Comparison of ENCODE assay signal across 8 mouse cellular contexts in genomic region chr8:13623911-13624421, GRCm38 (mm10). TPM values are rescaled to one million over a fixed set of nuclear protein-coding genes. Genes with fewer than 3 reads are reported as not detected.
DNase-seq lines count a peak whose midpoint lies in the region; ATAC-seq and TF ChIP-seq lines count a peak whose summit lies in the region.

No protein-coding gene starts in this region.

- H3K9ac ChIP-seq in CH12.LX (ENCODE audit: insufficient read depth, low read depth) = 0 out of 2 replicates have a peak overlapping the region, but pooled peaks have one; percentile 8
- H3K9ac ChIP-seq in forebrain, embryonic 12.5 days = peak overlapping the region; percentile 36; the same call in 1 of the 2 replicates
- H3K9ac ChIP-seq in limb, embryonic 15.5 days = no peak overlapping the region

- TF ChIP-seq EP300 in CH12.LX (IDR thresholded peaks at IDR 0.05; ENCODE audit: low read length) = peak; percentile 72; the same call in 1 of the 2 replicates

- TF ChIP-seq POLR2A in CH12.LX (IDR thresholded peaks at IDR 0.05; ENCODE audit: low read depth, low read length) = no peak

- TF ChIP-seq CTCF in CH12.LX (conservative IDR thresholded peaks at IDR 0.05 in 1 of 2, IDR thresholded peaks at IDR 0.05 in 1 of 2; ENCODE audit: low read depth in 2 of 2, low read length in 2 of 2) = no peak

- peak; percentile 31; the same call in 1 of the 2 replicates for ATAC-seq in forebrain, embryonic 12.5 days (ENCODE audit: low FRiP score)
- no peak; the same call in 1 of the 2 replicates for ATAC-seq in limb, embryonic 15.5 days (ENCODE audit: insufficient number of reproducible peaks, low FRiP score, low TSS enrichment, low read depth)
- ATAC-seq in frontal cortex, adult (ENCODE audit: low TSS enrichment) = no peak

- peak overlapping the region; percentile 38; the same call in 1 of the 2 replicates for H3K4me2 ChIP-seq in CH12.LX (ENCODE audit: insufficient read depth, low read depth, poor library complexity, severe bottlenecking)
- peak overlapping the region; percentile 10; the same call in 1 of the 2 replicates for H3K4me2 ChIP-seq in forebrain, embryonic 12.5 days
- peak overlapping the region; percentile 12; the same call in 1 of the 2 replicates for H3K4me2 ChIP-seq in limb, embryonic 15.5 days

- peaks cover 9 to 38% of the 10 kb centered on the region in 2 experiments for H3K36me3 ChIP-seq in CH12.LX (replicated peaks in 1 of 2; ENCODE audit: control insufficient read depth in 1 of 2, insufficient read depth in 1 of 2, low read length in 1 of 2)
- peaks cover 5% of the 10 kb centered on the region; the same call in 1 of the 2 replicates for H3K36me3 ChIP-seq in forebrain, embryonic 12.5 days (replicated peaks)
- H3K36me3 ChIP-seq in limb, embryonic 15.5 days = 0 out of 2 replicates have a peak, but pooled peaks cover 3% of the 10 kb centered on the region

- no peak overlapping the region for H3K27ac ChIP-seq in CH12.LX (ENCODE audit: insufficient read depth, low read depth)
- H3K27ac ChIP-seq in forebrain, embryonic 12.5 days = peak overlapping the region; percentile 73
- H3K27ac ChIP-seq in limb, embryonic 15.5 days = peak overlapping the region; percentile 82

- in situ Hi-C loops in CH12.LX (cut with MboI; ENCODE audit: low pct_ligation_motif_present, low pct_unique_long_range_greater_than_20kb, low sequenced_read_pairs) = no loop called here

- intact Hi-C loops in heart, postnatal 25 days (cut with DNase I) = no loop called here

- H3K9me3 ChIP-seq in CH12.LX (replicated peaks; ENCODE audit: low read length) = peaks cover 13% of the 10 kb centered on the region
- H3K9me3 ChIP-seq in forebrain, embryonic 12.5 days = no peaks in the 10 kb centered on the region
- H3K9me3 ChIP-seq in limb, embryonic 15.5 days = no peaks in the 10 kb centered on the region

- peaks cover 39 to 47% of the 10 kb centered on the region in 2 experiments for H3K4me1 ChIP-seq in CH12.LX (ENCODE audit: control insufficient read depth in 1 of 2, insufficient read depth in 2 of 2)
- peaks cover 29% of the 10 kb centered on the region for H3K4me1 ChIP-seq in forebrain, embryonic 12.5 days
- H3K4me1 ChIP-seq in limb, embryonic 15.5 days = peaks cover 51% of the 10 kb centered on the region

- no peaks in the 10 kb centered on the region for H3K27me3 ChIP-seq in CH12.LX (replicated peaks)
- H3K27me3 ChIP-seq in forebrain, embryonic 12.5 days = no peaks in the 10 kb centered on the region
- no peaks in the 10 kb centered on the region for H3K27me3 ChIP-seq in limb, embryonic 15.5 days

- H3K4me3 ChIP-seq in CH12.LX (replicated peaks in 1 of 3; ENCODE audit: low read depth in 2 of 3, low read length in 2 of 3, poor library complexity in 1 of 3) = no peak overlapping the region
- no peak overlapping the region for H3K4me3 ChIP-seq in forebrain, embryonic 12.5 days (replicated peaks)
- no peak overlapping the region for H3K4me3 ChIP-seq in limb, embryonic 15.5 days

- no peak for TF ChIP-seq RAD21 in CH12.LX (IDR thresholded peaks at IDR 0.05; ENCODE audit: low read depth, low read length)

- H3K79me2 ChIP-seq in CH12.LX (replicated peaks; ENCODE audit: control insufficient read depth, extremely low read depth, insufficient read depth, poor library complexity, severe bottlenecking) = no peaks in the 10 kb centered on the region; the same call in 1 of the 2 replicates

- peak; percentile 87 for DNase-seq in 3134 (ENCODE audit: extremely low read depth, insufficient read length, low spot score)
- DNase-seq in CH12.LX (ENCODE audit: extremely low read depth) = peak; percentile 75
- DNase-seq in heart, postnatal 25 days (ENCODE audit: low spot score) = peak; percentile 86
- peak; percentile 60 for DNase-seq in naive thymus-derived CD4-positive, alpha-beta T cell, adult 2 months (ENCODE audit: low read depth)
- no peak for DNase-seq in layer of hippocampus, postnatal 36 days

- 48% methylated on average over 10 of the region's 10 CpGs for WGBS in forebrain, embryonic 12.5 days
- WGBS in limb, embryonic 15.5 days = 40% methylated on average over 10 of the region's 10 CpGs

- dilution Hi-C loops in CH12.LX (cut with MboI; ENCODE audit: extremely low pct_ligation_motif_present, extremely low pct_unique_long_range_greater_than_20kb, low sequenced_read_pairs) = no loop called here

TF ChIP-seq in CH12.LX, 34 proteins besides CTCF, POLR2A, EP300 and RAD21:
- peak; percentile 67 for TF ChIP-seq USF1 (IDR thresholded peaks at IDR 0.05; ENCODE audit: low read depth, low read length)
- no peak for TF ChIP-seq E2F4 (IDR thresholded peaks at IDR 0.05; ENCODE audit: insufficient replicate concordance, low read depth, low read length)
- TF ChIP-seq JUN (IDR thresholded peaks at IDR 0.05; ENCODE audit: insufficient read depth, low read depth, low read length) = peak; percentile 56
- peak; percentile 95 for TF ChIP-seq IRF4 (IDR thresholded peaks at IDR 0.05; ENCODE audit: low read depth, low read length)
- TF ChIP-seq TCF12 (IDR thresholded peaks at IDR 0.05; ENCODE audit: low read depth, low read length) = peak; percentile 89
- TF ChIP-seq SMC3 (IDR thresholded peaks at IDR 0.05; ENCODE audit: low read depth, low read length) = no peak
- no peak for TF ChIP-seq KAT2A (IDR thresholded peaks at IDR 0.05; ENCODE audit: insufficient replicate concordance, low read length)
- no peak for TF ChIP-seq HCFC1 (IDR thresholded peaks at IDR 0.05; ENCODE audit: low read depth, low read length)
- no peak for TF ChIP-seq TBP (conservative IDR thresholded peaks at IDR 0.05; ENCODE audit: low read depth, low read length)
- no peak for TF ChIP-seq ZNF384 (IDR thresholded peaks at IDR 0.05; ENCODE audit: low read depth, low read length)
- peak; percentile 87 for TF ChIP-seq SIN3A (IDR thresholded peaks at IDR 0.05; ENCODE audit: low read length)
- TF ChIP-seq MEF2A (IDR thresholded peaks at IDR 0.05; ENCODE audit: borderline replicate concordance, low read depth, low read length) = peak; percentile 73; the same call in 1 of the 2 replicates
- TF ChIP-seq NRF1 (IDR thresholded peaks at IDR 0.05; ENCODE audit: low read depth, low read length) = no peak
- TF ChIP-seq ETS1 (conservative IDR thresholded peaks at IDR 0.05; ENCODE audit: low read depth, low read length) = peak; percentile 95
- TF ChIP-seq CHD1 (IDR thresholded peaks at IDR 0.05; ENCODE audit: low read depth, low read length) = no peak
- TF ChIP-seq ELF1 (IDR thresholded peaks at IDR 0.05; ENCODE audit: low read depth, low read length) = no peak
- no peak for TF ChIP-seq ZKSCAN1 (IDR thresholded peaks at IDR 0.05; ENCODE audit: borderline replicate concordance, low read depth, low read length)
- TF ChIP-seq RCOR1 (conservative IDR thresholded peaks at IDR 0.05; ENCODE audit: low read depth, low read length) = 0 out of 2 replicates have a peak, but pooled peaks have one; percentile 66
- TF ChIP-seq POLR2AphosphoS2 (IDR thresholded peaks at IDR 0.05; ENCODE audit: low read depth, low read length) = no peak
- no peak for TF ChIP-seq ZC3H11A (IDR thresholded peaks at IDR 0.05; ENCODE audit: low read depth, low read length)
- TF ChIP-seq BHLHE40 (IDR thresholded peaks at IDR 0.05; ENCODE audit: low read depth, low read length) = peak; percentile 98
- no peak for TF ChIP-seq UBTF (IDR thresholded peaks at IDR 0.05; ENCODE audit: low read depth, low read length)
- TF ChIP-seq ZMIZ1 (IDR thresholded peaks at IDR 0.05; ENCODE audit: low read depth, low read length) = no peak
- TF ChIP-seq CHD2 (IDR thresholded peaks at IDR 0.05; ENCODE audit: low read length) = no peak
- TF ChIP-seq PAX5 (IDR thresholded peaks at IDR 0.05; ENCODE audit: low read length) = no peak
- TF ChIP-seq MXI1 (IDR thresholded peaks at IDR 0.05; ENCODE audit: low read depth, low read length) = peak; percentile 74; the same call in 1 of the 2 replicates
- no peak; the same call in 1 of the 2 replicates for TF ChIP-seq USF2 (conservative IDR thresholded peaks at IDR 0.05; ENCODE audit: low read depth, low read length)
- TF ChIP-seq JUND (conservative IDR thresholded peaks at IDR 0.05; ENCODE audit: low read depth, low read length) = no peak
- no peak for TF ChIP-seq GABPA (IDR thresholded peaks at IDR 0.05; ENCODE audit: insufficient replicate concordance, low read depth, low read length)
- no peak for TF ChIP-seq MAFK (IDR thresholded peaks at IDR 0.05; ENCODE audit: insufficient replicate concordance, low read length)
- no peak for TF ChIP-seq NELFE (IDR thresholded peaks at IDR 0.05; ENCODE audit: low read depth, low read length)
- TF ChIP-seq MAX (IDR thresholded peaks at IDR 0.05; ENCODE audit: low read length) = peak; percentile 76; the same call in 1 of the 2 replicates
- TF ChIP-seq MYC (IDR thresholded peaks at IDR 0.05; ENCODE audit: low read depth, low read length) = peak; percentile 49; the same call in 1 of the 2 replicates
- peak; percentile 83 for TF ChIP-seq MAZ (IDR thresholded peaks at IDR 0.05; ENCODE audit: low read depth, low read length)

RNA-seq across cellular contexts. Expression of gene Rasa3, which starts 53.4 kb away (rescaled TPM):
- 20.0 and 28.5 TPM in 2 replicates for total RNA-seq in CH12.LX (2012; rRNA removed)
- 13.6 TPM in 2 replicates for total RNA-seq in CH12.LX (2014; rRNA removed)
- 12.8 and 13.7 TPM in 2 replicates for polyA plus RNA-seq in CH12.LX (2012; ENCODE audit: insufficient read length, low read depth)
- 24.6 and 26.9 TPM in 2 replicates for polyA plus RNA-seq in forebrain, embryonic 12.5 days (2016; fragmentation: Nextera tagmentation; extraction: Ambion mirVana)
- total RNA-seq in heart, postnatal 25 days (2021) = 10 to 100 TPM; 14.8 to 19.8 TPM
- polyA plus RNA-seq in limb, embryonic 15.5 days (2015; fragmentation: Nextera tagmentation; extraction: Ambion mirVana) = 32.3 and 35.5 TPM in 2 replicates
- total RNA-seq in layer of hippocampus, postnatal 36 days (2021) = 10 to 100 TPM; 62.4 to 69.7 TPM

Comparison
In these comparisons a context has a peak if more than half of its experiments do, and no peak if none do; other contexts are left out.
1. DNase-seq: peak in 3134 (single experiment), CH12.LX (single experiment), heart, postnatal 25 days (single experiment) and naive thymus-derived CD4-positive, alpha-beta T cell, adult 2 months (single experiment); none in layer of hippocampus, postnatal 36 days (0 of 2).
2. Peak in every context shown above with its lines, with median percentiles within 50 percentile points of each other: H3K4me2 ChIP-seq.